Mouse (Mus musculus): ENCODE measurements around the gene Dnajc7. TPM values are rescaled to one million over a fixed set of nuclear protein-coding genes. Genes with fewer than 3 reads are reported as not detected.

Dnajc7 gene
- polyA plus RNA-seq, 1 experiment from 2014 or later = 66.4 TPM

DNA sequence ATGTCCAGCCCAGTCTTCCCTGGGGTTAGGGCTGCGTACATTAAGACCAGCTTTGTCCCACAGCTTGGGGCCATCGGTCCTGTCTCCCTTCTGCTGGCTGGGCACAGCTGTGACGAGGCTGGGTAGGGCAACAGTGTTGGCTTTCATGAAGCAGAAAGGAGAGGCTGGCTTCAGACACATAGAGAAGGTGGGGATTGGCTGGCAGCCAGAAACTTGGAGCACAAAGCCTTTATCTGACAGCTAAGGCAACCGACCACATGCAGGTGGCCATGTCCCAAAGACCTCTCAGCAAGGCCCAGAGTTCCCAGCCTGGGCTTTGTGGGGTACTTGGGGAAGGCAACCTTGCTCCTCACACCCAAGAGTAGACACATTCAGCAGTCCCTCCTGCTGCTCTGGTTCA, 38.2 kb downstream of the Dnajc7 start:
- no peak overlapping the region for H3K4me3 ChIP-seq (ENCODE audit: control insufficient read depth in 1 of 2, insufficient read depth in 1 of 2, low read depth in 1 of 2, low read length in 2 of 2)
- peaks cover 7 to 13% of the 10 kb centered on the region in 2 experiments; a peak in 3 of 4 replicates for H3K4me1 ChIP-seq (ENCODE audit: control insufficient read depth in 2 of 2, insufficient read depth in 2 of 2, low read length in 2 of 2)
- H3K9ac ChIP-seq (ENCODE audit: low read length) = peak overlapping the region; percentile 26
- 45% methylated on average over 4 of the region's 4 CpGs for WGBS
- no peaks in the 10 kb centered on the region for H3K9me3 ChIP-seq (ENCODE audit: control insufficient read depth, low read length)
- peaks cover 84% of the 10 kb centered on the region for H3K36me3 ChIP-seq (ENCODE audit: control insufficient read depth, insufficient read depth, low read length)
- H3K27ac ChIP-seq (replicated peaks in 1 of 2; ENCODE audit: control insufficient read depth in 1 of 2, insufficient read depth in 1 of 2, low read depth in 2 of 2, low read length in 2 of 2) = peak overlapping the region; percentile 28 to 56; a peak in 3 of 4 replicates
- H3K27me3 ChIP-seq (ENCODE audit: control insufficient read depth, insufficient read depth, low read length) = no peaks in the 10 kb centered on the region
- H3K4me2 ChIP-seq (ENCODE audit: low read length) = no peak overlapping the region
- ATAC-seq (ENCODE audit: insufficient number of reproducible peaks, insufficient read depth, low FRiP score, low read depth) = peak; percentile 51

GRCm38 (mm10) chr11:100580275-100580674, 39.7 kb downstream of the Dnajc7 start:
- Histone ChIP-seq H3K4me3 (ENCODE audit: control insufficient read depth in 1 of 2, insufficient read depth in 1 of 2, low read depth in 1 of 2, low read length in 2 of 2) (no peak overlapping the region), H3K27ac (replicated peaks in 1 of 2; ENCODE audit: control insufficient read depth in 1 of 2, insufficient read depth in 1 of 2, low read depth in 2 of 2, low read length in 2 of 2) (no peak overlapping the region), H3K4me2 (ENCODE audit: low read length) (no peak overlapping the region), H3K9me3 (ENCODE audit: control insufficient read depth, low read length) (no peaks in the 10 kb centered on the region), H3K27me3 (ENCODE audit: control insufficient read depth, insufficient read depth, low read length) (no peaks in the 10 kb centered on the region), H3K9ac (ENCODE audit: low read length) (no peak overlapping the region), H3K36me3 (ENCODE audit: control insufficient read depth, insufficient read depth, low read length) (peaks cover 69% of the 10 kb centered on the region), H3K4me1 (ENCODE audit: control insufficient read depth in 2 of 2, insufficient read depth in 2 of 2, low read length in 2 of 2) (peaks cover 12 to 19% of the 10 kb centered on the region in 2 experiments)
- WGBS = 91% methylated on average over 13 of the region's 13 CpGs
- ATAC-seq (ENCODE audit: insufficient number of reproducible peaks, insufficient read depth, low FRiP score, low read depth) = no peak

GRCm38 (mm10) chr11:100579116-100579799, 40.7 kb downstream of the Dnajc7 start:
- 90% methylated on average over 9 of the region's 9 CpGs for WGBS

GRCm38 (mm10) chr11:100577852-100578599, 41.9 kb downstream of the Dnajc7 start:
- no peak overlapping the region for H3K27ac ChIP-seq (replicated peaks in 1 of 2; ENCODE audit: control insufficient read depth in 1 of 2, insufficient read depth in 1 of 2, low read depth in 2 of 2, low read length in 2 of 2)
- H3K9me3 ChIP-seq (ENCODE audit: control insufficient read depth, low read length) = no peaks in the 10 kb centered on the region
- no peak overlapping the region for H3K4me2 ChIP-seq (ENCODE audit: low read length)
- no peaks in the 10 kb centered on the region for H3K27me3 ChIP-seq (ENCODE audit: control insufficient read depth, insufficient read depth, low read length)
- no peak overlapping the region for H3K4me3 ChIP-seq (ENCODE audit: control insufficient read depth in 1 of 2, insufficient read depth in 1 of 2, low read depth in 1 of 2, low read length in 2 of 2)
- WGBS = 76% methylated on average over 8 of the region's 8 CpGs
- H3K4me1 ChIP-seq (ENCODE audit: control insufficient read depth in 2 of 2, insufficient read depth in 2 of 2, low read length in 2 of 2) = peaks cover 14 to 19% of the 10 kb centered on the region in 2 experiments
- no peak overlapping the region for H3K9ac ChIP-seq (ENCODE audit: low read length)
- H3K36me3 ChIP-seq (ENCODE audit: control insufficient read depth, insufficient read depth, low read length) = peaks cover 47% of the 10 kb centered on the region
- ATAC-seq (ENCODE audit: insufficient number of reproducible peaks, insufficient read depth, low FRiP score, low read depth) = no peak

More at GRCm38 (mm10) chr11:100579116-100579799, 40.7 kb downstream of the Dnajc7 start:
- Histone ChIP-seq H3K4me3 (ENCODE audit: control insufficient read depth in 1 of 2, insufficient read depth in 1 of 2, low read depth in 1 of 2, low read length in 2 of 2) (no peak overlapping the region), H3K36me3 (ENCODE audit: control insufficient read depth, insufficient read depth, low read length) (peaks cover 59% of the 10 kb centered on the region), H3K27ac (replicated peaks in 1 of 2; ENCODE audit: control insufficient read depth in 1 of 2, insufficient read depth in 1 of 2, low read depth in 2 of 2, low read length in 2 of 2) (no peak overlapping the region), H3K9ac (ENCODE audit: low read length) (no peak overlapping the region), H3K4me2 (ENCODE audit: low read length) (no peak overlapping the region), H3K4me1 (ENCODE audit: control insufficient read depth in 2 of 2, insufficient read depth in 2 of 2, low read length in 2 of 2) (peaks cover 14 to 19% of the 10 kb centered on the region in 2 experiments), H3K9me3 (ENCODE audit: control insufficient read depth, low read length) (no peaks in the 10 kb centered on the region), H3K27me3 (ENCODE audit: control insufficient read depth, insufficient read depth, low read length) (no peaks in the 10 kb centered on the region)
- no peak for ATAC-seq (ENCODE audit: insufficient number of reproducible peaks, insufficient read depth, low FRiP score, low read depth)

- Histone ChIP-seq H3K36me3 (ENCODE audit: control insufficient read depth, insufficient read depth, low read length) (peaks cover 29% of the 10 kb centered on the region), H3K9me3 (ENCODE audit: control insufficient read depth, low read length) (no peaks in the 10 kb centered on the region), H3K27ac (replicated peaks in 1 of 2; ENCODE audit: control insufficient read depth in 1 of 2, insufficient read depth in 1 of 2, low read depth in 2 of 2, low read length in 2 of 2) (no peak overlapping the region), H3K4me2 (ENCODE audit: low read length) (no peak overlapping the region), H3K4me1 (ENCODE audit: control insufficient read depth in 2 of 2, insufficient read depth in 2 of 2, low read length in 2 of 2) (peaks cover 7 to 10% of the 10 kb centered on the region in 2 experiments), H3K27me3 (ENCODE audit: control insufficient read depth, insufficient read depth, low read length) (no peaks in the 10 kb centered on the region), H3K9ac (ENCODE audit: low read length) (no peak overlapping the region), H3K4me3 (ENCODE audit: control insufficient read depth in 1 of 2, insufficient read depth in 1 of 2, low read depth in 1 of 2, low read length in 2 of 2) (no peak overlapping the region)
- 64% methylated on average over 21 of the region's 21 CpGs for WGBS
- no peak for ATAC-seq (ENCODE audit: insufficient number of reproducible peaks, insufficient read depth, low FRiP score, low read depth)
Measured at GRCm38 (mm10) chr11:100576256-100576655, 43.7 kb downstream of the Dnajc7 start.

GRCm38 (mm10) chr11:100575484-100575855, 44.5 kb downstream of the Dnajc7 start:
- peak overlapping the region; percentile 72 for H3K4me2 ChIP-seq (ENCODE audit: low read length)
- peaks cover 21% of the 10 kb centered on the region for H3K36me3 ChIP-seq (ENCODE audit: control insufficient read depth, insufficient read depth, low read length)
- no peaks in the 10 kb centered on the region for H3K27me3 ChIP-seq (ENCODE audit: control insufficient read depth, insufficient read depth, low read length)
- 33% methylated on average over 2 of the region's 2 CpGs for WGBS
- peak overlapping the region in 1 of 2 experiments; percentile 55; a peak in 2 of 4 replicates for H3K27ac ChIP-seq (replicated peaks in 1 of 2; ENCODE audit: control insufficient read depth in 1 of 2, insufficient read depth in 1 of 2, low read depth in 2 of 2, low read length in 2 of 2)
- H3K4me3 ChIP-seq (ENCODE audit: control insufficient read depth in 1 of 2, insufficient read depth in 1 of 2, low read depth in 1 of 2, low read length in 2 of 2) = peak overlapping the region; percentile 77 to 82
- H3K9me3 ChIP-seq (ENCODE audit: control insufficient read depth, low read length) = no peaks in the 10 kb centered on the region
- peak overlapping the region; percentile 80 for H3K9ac ChIP-seq (ENCODE audit: low read length)
- peaks cover 13 to 16% of the 10 kb centered on the region in 2 experiments for H3K4me1 ChIP-seq (ENCODE audit: control insufficient read depth in 2 of 2, insufficient read depth in 2 of 2, low read length in 2 of 2)
- no peak for ATAC-seq (ENCODE audit: insufficient number of reproducible peaks, insufficient read depth, low FRiP score, low read depth)

GRCm38 (mm10) chr11:100574708-100575483, 45.1 kb downstream of the Dnajc7 start, which contains the start of gene Cnp:
Gene Cnp, plus strand, starts transcription at chr11:100574904.
- ATAC-seq (ENCODE audit: insufficient number of reproducible peaks, insufficient read depth, low FRiP score, low read depth) = peak; percentile 71
- Histone ChIP-seq H3K4me1 (ENCODE audit: control insufficient read depth in 2 of 2, insufficient read depth in 2 of 2, low read length in 2 of 2) (peaks cover 13 to 16% of the 10 kb centered on the region in 2 experiments), H3K27me3 (ENCODE audit: control insufficient read depth, insufficient read depth, low read length) (no peaks in the 10 kb centered on the region), H3K4me2 (ENCODE audit: low read length) (peak within 1 kb of the TSS; percentile 72), H3K9me3 (ENCODE audit: control insufficient read depth, low read length) (no peaks in the 10 kb centered on the region), H3K4me3 (ENCODE audit: control insufficient read depth in 1 of 2, insufficient read depth in 1 of 2, low read depth in 1 of 2, low read length in 2 of 2) (peak within 1 kb of the TSS; percentile 77 to 82), H3K27ac (replicated peaks in 1 of 2; ENCODE audit: control insufficient read depth in 1 of 2, insufficient read depth in 1 of 2, low read depth in 2 of 2, low read length in 2 of 2) (peak within 1 kb of the TSS; percentile 55 to 66; a peak in 3 of 4 replicates), H3K9ac (ENCODE audit: low read length) (peak within 1 kb of the TSS; percentile 80), H3K36me3 (ENCODE audit: control insufficient read depth, insufficient read depth, low read length) (peaks cover 15% of the 10 kb centered on the region)
- WGBS = 1% methylated on average over 47 of the region's 47 CpGs

Measured in heart, embryonic 14.5 days (tissue).